Mouse (Mus musculus) cerebellum, adult 2 months (tissue): ENCODE measurements around the gene Gm21974.
"Not testable (repeated sequence)": the region's sequence is repeated elsewhere in the genome, so short reads cannot be mapped to it uniquely, and the experiment has no call there.

ENCODE experiments used
- CTCF ChIP-seq: fragments of 200-500 bp; IDR thresholded peaks from 2 replicates; pipeline ENCODE4 v1.5.1; 2011; ENCODE audit warnings: low read depth, mild to moderate bottlenecking, control low read depth, low read length, moderate library complexity, borderline replicate concordance; ENCODE audit not compliant: insufficient read depth
- POLR2A ChIP-seq: fragments of 200-500 bp; IDR thresholded peaks from 2 replicates; pipeline ENCODE4 v1.6.1; 2011; ENCODE audit warnings: low read length, control low read depth, borderline replicate concordance; ENCODE audit not compliant: insufficient read depth

DNA sequence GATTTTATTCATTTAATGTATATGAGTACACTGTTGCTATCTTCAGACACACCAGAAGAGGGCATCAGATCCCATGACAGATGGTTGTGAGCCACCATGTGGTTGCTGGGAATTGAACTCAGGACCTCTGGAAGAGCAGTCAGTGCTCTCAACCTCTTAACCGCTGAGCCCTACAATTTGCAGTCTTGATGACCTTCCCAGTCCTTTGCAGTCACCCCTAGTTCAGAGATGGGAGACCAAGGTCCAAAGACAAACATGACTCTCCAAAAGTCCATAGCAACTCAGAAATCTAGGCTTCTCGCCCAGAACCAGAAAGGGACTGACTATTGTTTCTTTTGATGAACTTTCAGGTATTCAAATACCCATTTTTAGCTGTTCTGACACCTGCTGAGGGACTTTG, 55.2 kb downstream of the Gm21974 start:
- TF ChIP-seq CTCF, POLR2A: not testable (repeated sequence)
